Mouse (Mus musculus): ENCODE data around the gene Selenow. TPM values are rescaled to one million over a fixed set of nuclear protein-coding genes. Genes with fewer than 3 reads are reported as not detected.

Selenow gene
- polyA plus RNA-seq (2012; rRNA removed), result 189 and 194 TPM in 2 replicates

GRCm38 (mm10) chr7:15922220-15922773 is at the start of gene Selenow:
Gene Selenow, minus strand, starts transcription at chr7:15922402.

DNA sequence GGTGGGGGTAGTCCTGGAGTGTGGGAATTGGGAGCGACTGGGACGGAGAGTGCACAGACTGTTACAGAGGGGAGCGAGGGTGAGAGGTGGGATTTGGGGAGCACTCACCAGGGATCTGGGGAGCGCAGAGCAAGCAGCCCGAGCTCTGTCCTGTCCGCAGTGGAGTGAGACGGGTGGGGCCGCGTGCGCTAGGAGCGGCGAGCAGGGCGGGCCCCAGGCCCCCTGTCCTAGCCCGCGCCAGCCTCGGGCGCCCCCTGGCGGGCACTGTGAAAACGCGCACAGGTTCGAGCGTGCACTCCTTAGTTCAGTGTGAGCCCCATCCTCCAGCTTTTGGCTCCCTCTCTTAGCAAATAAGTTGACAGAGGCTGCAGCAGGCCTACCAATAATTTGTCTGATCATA is 45.1 kb upstream of the Selenow start, which contains the start of gene Ehd2:
Gene Ehd2, minus strand, starts transcription at position 256 of the 400 bp plus-strand sequence.

GRCm38 (mm10) chr7:15945721-15946536 is 23.7 kb upstream of the Selenow start, which contains the start of gene Nop53:
Gene Nop53, minus strand, starts transcription at chr7:15946074.

GRCm38 (mm10) chr7:15882317-15882716 is 39.9 kb downstream of the Selenow start, which contains the start of gene Crxos:
Gene Crxos, plus strand, starts transcription at chr7:15882617.

GRCm38 (mm10) chr7:15879756-15880155 is 42.4 kb downstream of the Selenow start, which contains the start of gene Crx:
Gene Crx, minus strand, starts transcription at chr7:15879968.

Other genes starting within 250 kb of the Selenow start
- gene Obox5, start 172.3 kb downstream of the Selenow start, polyA plus RNA-seq (2012; rRNA removed), result not detected in 2 replicates
- gene Obox6, start 82.7 kb downstream of the Selenow start, polyA plus RNA-seq (2012; rRNA removed), result not detected in 2 replicates
- gene Crx, start 42.4 kb downstream of the Selenow start, polyA plus RNA-seq (2012; rRNA removed), result not detected in 2 replicates
- gene Crxos, start 39.8 kb downstream of the Selenow start, polyA plus RNA-seq (2012; rRNA removed), result not detected in 2 replicates
- 57.3 and 58.9 TPM in 2 replicates for gene Nop53, start 23.7 kb upstream of the Selenow start, polyA plus RNA-seq (2012; rRNA removed)
- gene Ehd2, start 45.2 kb upstream of the Selenow start, polyA plus RNA-seq (2012; rRNA removed), result 2.4 TPM in 2 replicates
- gene Bicra, start 125.5 kb upstream of the Selenow start, polyA plus RNA-seq (2012; rRNA removed), result 1.2 and 1.5 TPM in 2 replicates
- gene Zfp541, start 139.4 kb upstream of the Selenow start, polyA plus RNA-seq (2012; rRNA removed), result 0.01 TPM in 2 replicates
- gene Napa, start 176.1 kb upstream of the Selenow start, polyA plus RNA-seq (2012; rRNA removed), result 93.6 and 109 TPM in 2 replicates
- 6.6 and 7.2 TPM in 2 replicates for gene Kptn, start 197.5 kb upstream of the Selenow start, polyA plus RNA-seq (2012; rRNA removed)
- gene Slc8a2, start 207.4 kb upstream of the Selenow start, polyA plus RNA-seq (2012; rRNA removed), result 0.05 TPM in 2 replicates

All from liver, embryonic 14 days (tissue).